Mouse (Mus musculus) kidney, adult 2 months (tissue): Measurements from ENCODE around the gene Ampd2.

Experiments
- CTCF ChIP-seq: fragments of 200-500 bp; conservative IDR thresholded peaks from 2 replicates; pipeline ENCODE4 v1.5.1; 2011; ENCODE audit warnings: low read depth, mild to moderate bottlenecking, control low read depth, low read length, moderate library complexity, mixed read lengths; ENCODE audit not compliant: insufficient read depth, insufficient read length
- POLR2A ChIP-seq: fragments of 200-500 bp; IDR thresholded peaks from one replicate; pipeline ENCODE4 v1.6.1; 2011; ENCODE audit warnings: low read depth, low read length, control low read depth

GRCm38 (mm10) chr3:108083904-108084407 is 2.5 kb downstream of the Ampd2 start:
- TF ChIP-seq CTCF (no peak), POLR2A (no peak)
